Mouse (Mus musculus): Measurements from ENCODE around the gene Ckm. TPM values are rescaled to one million over a fixed set of nuclear protein-coding genes. Genes with fewer than 3 reads are reported as not detected.

Ckm gene
- polyA plus RNA-seq, 1 experiment, result 81.7 TPM

DNA sequence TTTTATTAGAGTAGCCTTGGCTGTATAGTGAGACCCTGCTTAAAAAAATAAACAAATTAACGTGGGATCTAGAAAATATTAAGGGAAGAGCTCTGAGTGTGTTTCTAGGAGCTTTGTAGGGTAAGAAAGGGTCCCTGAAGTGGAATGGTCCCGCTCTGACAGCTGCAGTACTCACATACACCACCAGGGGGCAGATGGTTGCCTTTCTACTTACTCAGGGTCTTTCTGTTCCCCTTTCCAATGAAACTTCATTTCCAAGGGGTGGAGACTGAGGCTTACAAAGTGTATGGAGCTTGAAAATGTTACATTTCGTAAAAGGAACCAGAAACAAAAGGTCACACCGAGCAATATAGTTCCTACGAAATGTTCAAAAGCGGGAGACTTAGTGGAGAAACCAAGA is 56.9 kb downstream of the Ckm start:
- WGBS, result 20% methylated on average over 6 of the region's 6 CpGs

DNA sequence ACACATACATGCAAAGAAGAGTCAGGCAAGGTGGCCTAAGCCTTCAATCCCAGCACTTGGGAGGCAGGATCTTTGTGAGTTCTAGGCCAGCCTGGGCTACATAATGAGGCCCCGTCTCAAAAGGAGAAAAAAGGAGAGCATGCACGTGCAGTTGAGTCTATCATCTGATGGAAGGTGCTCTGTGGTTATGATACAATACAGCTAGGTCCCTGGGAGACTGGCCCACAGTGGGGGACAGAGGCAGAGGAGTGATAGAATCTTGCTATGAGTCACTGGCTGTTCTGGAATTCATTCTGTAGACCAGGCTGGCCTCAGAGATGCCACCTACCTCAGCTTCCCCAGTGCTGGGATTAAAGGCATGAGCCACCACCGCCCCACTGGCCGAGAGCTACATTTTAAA is 57.9 kb downstream of the Ckm start:
- no peak for DNase-seq (ENCODE audit: low read depth, low spot score)
- WGBS, result 82% methylated on average over 4 of the region's 4 CpGs

More for the DNA sequence above, 56.9 kb downstream of the Ckm start:
- no peak for DNase-seq (ENCODE audit: low read depth, low spot score)

- 49% methylated on average over 6 of the region's 6 CpGs for WGBS
- DNase-seq (ENCODE audit: low read depth, low spot score), result no peak
Measured at GRCm38 (mm10) chr7:19462884-19463381, 58.4 kb downstream of the Ckm start, which contains the start of gene Exoc3l2. Gene Exoc3l2, plus strand, starts transcription at chr7:19463331.

- DNase-seq (ENCODE audit: low read depth, low spot score), result no peak
- WGBS, result 28% methylated on average over 22 of the region's 22 CpGs
Measured at GRCm38 (mm10) chr7:19464367-19465307, 60.1 kb downstream of the Ckm start.

DNA sequence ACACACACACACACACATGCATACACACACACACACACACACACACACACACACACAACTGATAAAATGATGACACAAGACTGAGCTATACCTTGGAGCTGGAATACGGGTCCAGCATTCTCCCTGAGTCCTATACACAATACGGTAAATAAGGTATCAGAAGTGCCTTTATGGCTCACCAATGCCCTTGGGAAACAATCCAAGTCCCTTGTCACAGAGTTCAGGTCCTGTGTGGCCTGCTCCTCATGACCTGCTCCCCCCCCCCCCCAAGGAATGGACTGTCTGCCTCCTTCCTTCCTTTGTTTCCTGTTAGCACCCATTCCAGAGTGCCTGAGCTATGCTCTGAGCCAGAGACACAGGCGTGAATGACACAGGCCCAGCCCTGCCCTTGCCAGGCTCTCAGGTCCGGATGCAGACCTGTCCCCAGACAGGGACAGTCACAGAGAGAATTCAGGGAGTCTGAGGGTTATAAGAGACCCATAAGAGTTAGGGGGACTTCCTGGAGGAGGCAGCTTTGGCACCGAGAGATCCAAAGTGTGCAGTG is 62.1 kb downstream of the Ckm start:
- 49% methylated on average over 5 of the region's 5 CpGs for WGBS
- no peak for DNase-seq (ENCODE audit: low read depth, low spot score)

GRCm38 (mm10) chr7:19467638-19468037 is 63.1 kb downstream of the Ckm start:
- no peak for DNase-seq (ENCODE audit: low read depth, low spot score)
- WGBS, result 20% methylated on average over 6 of the region's 6 CpGs

- 61% methylated on average over 12 of the region's 12 CpGs for WGBS
- no peak for DNase-seq (ENCODE audit: low read depth, low spot score)
Measured at GRCm38 (mm10) chr7:19468279-19468678, 63.7 kb downstream of the Ckm start.

DNA sequence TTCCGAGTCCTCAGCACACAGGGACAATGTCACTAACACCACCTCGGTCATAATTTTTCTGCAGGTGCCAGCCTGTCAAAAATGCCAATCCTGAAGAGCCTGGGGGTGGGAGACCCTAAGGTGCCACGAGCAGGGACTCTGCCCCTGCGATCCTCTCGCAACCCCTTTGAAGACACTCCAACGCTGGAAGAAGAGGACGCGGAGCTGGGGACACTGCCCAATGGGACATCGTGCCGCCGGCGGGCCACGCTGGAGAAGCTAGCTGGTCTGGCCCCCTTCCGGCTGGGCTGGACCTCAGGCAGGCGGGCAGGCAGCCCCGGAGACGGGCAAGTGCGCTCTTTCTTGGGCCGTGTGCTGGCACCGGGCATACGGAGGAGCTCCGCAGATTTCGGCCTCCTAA is 64.8 kb downstream of the Ckm start:
- 34% methylated on average over 23 of the region's 23 CpGs for WGBS
- DNase-seq (ENCODE audit: low read depth, low spot score), result no peak

DNA sequence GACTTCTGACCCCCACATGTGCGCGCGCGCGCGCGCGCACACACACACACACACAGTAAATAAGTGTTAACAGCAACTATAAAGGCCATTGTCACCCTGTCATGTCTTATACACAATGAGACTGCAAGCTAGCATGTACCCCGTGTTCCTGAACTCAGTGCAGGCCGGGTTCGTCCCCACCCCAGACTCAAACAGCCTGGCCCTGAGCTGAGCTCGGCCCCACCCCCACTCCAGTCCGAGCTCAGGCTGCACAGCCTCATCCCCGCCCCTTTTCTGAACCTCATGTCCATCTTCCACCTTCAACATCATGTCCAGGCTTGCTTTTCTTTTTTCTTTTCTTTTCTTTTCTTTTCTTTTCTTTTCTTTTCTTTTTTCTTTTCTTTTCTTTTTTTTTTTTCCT is 65.7 kb downstream of the Ckm start:
- DNase-seq (ENCODE audit: low read depth, low spot score), result no peak
- WGBS, result 31% methylated on average over 14 of the region's 14 CpGs

GRCm38 (mm10) chr7:19472403-19472802 is 67.8 kb downstream of the Ckm start:
- 43% methylated on average over 4 of the region's 4 CpGs for WGBS
- DNase-seq (ENCODE audit: low read depth, low spot score), result no peak

Other genes starting within 250 kb of the Ckm start
- gene Gipr, start 238.6 kb upstream of the Ckm start, polyA plus RNA-seq (2012; rRNA removed), result 0.67 and 0.68 TPM in 2 replicates
- 16.7 and 19.6 TPM in 2 replicates for gene Eml2, start 228.4 kb upstream of the Ckm start, polyA plus RNA-seq (2012; rRNA removed)
- 3.2 TPM in 2 replicates for gene Gpr4, start 192.2 kb upstream of the Ckm start, polyA plus RNA-seq (2012; rRNA removed)
- gene Opa3, start 176.4 kb upstream of the Ckm start, polyA plus RNA-seq (2012; rRNA removed), result 33.6 and 36.3 TPM in 2 replicates
- gene Vasp, start 133.0 kb upstream of the Ckm start, polyA plus RNA-seq (2012; rRNA removed), result 241 and 341 TPM in 2 replicates
- 0.33 and 1.3 TPM in 2 replicates for gene Ppm1n, start 124.7 kb upstream of the Ckm start, polyA plus RNA-seq (2012; rRNA removed)
- 12.7 and 18.9 TPM in 2 replicates for gene Rtn2, start 122.2 kb upstream of the Ckm start, polyA plus RNA-seq (2012; rRNA removed)
- gene Fosb, start 94.7 kb upstream of the Ckm start, polyA plus RNA-seq (2012; rRNA removed), result 1.4 and 6.2 TPM in 2 replicates
- 26.9 and 31.2 TPM in 2 replicates for gene Ercc1, start 60.0 kb upstream of the Ckm start, polyA plus RNA-seq (2012; rRNA removed)
- 3.2 and 4.1 TPM in 2 replicates for gene Cd3eap, start 45.3 kb upstream of the Ckm start, polyA plus RNA-seq (2012; rRNA removed)
- 4.8 and 5.7 TPM in 2 replicates for gene Ppp1r13l, start 45.0 kb upstream of the Ckm start, polyA plus RNA-seq (2012; rRNA removed)
- 28.7 and 36.5 TPM in 2 replicates for gene Ercc2, start 22.8 kb upstream of the Ckm start, polyA plus RNA-seq (2012; rRNA removed)
- 1.2 and 2.0 TPM in 2 replicates for gene Klc3, start 672 bp upstream of the Ckm start, polyA plus RNA-seq (2012; rRNA removed)
- gene Mark4, start 54.0 kb downstream of the Ckm start, polyA plus RNA-seq (2012; rRNA removed), result 7.1 and 10.7 TPM in 2 replicates
- 6.0 and 6.6 TPM in 2 replicates for gene Exoc3l2, start 58.6 kb downstream of the Ckm start, polyA plus RNA-seq (2012; rRNA removed)
- gene Bloc1s3, start 103.6 kb downstream of the Ckm start, polyA plus RNA-seq (2012; rRNA removed), result 8.3 and 11.1 TPM in 2 replicates
- 106 and 108 TPM in 2 replicates for gene Trappc6a, start 103.6 kb downstream of the Ckm start, polyA plus RNA-seq (2012; rRNA removed)
- gene Nkpd1, start 113.1 kb downstream of the Ckm start, polyA plus RNA-seq (2012; rRNA removed), result 0.19 and 0.21 TPM in 2 replicates
- 77.1 and 78.1 TPM in 2 replicates for gene Ppp1r37, start 158.3 kb downstream of the Ckm start, polyA plus RNA-seq (2012; rRNA removed)
- 2.5 and 4.2 TPM in 2 replicates for gene Zfp296, start 172.5 kb downstream of the Ckm start, polyA plus RNA-seq (2012; rRNA removed)
- gene Gemin7, start 172.8 kb downstream of the Ckm start, polyA plus RNA-seq (2012; rRNA removed), result 95.0 and 95.2 TPM in 2 replicates
- 39.5 and 76.8 TPM in 2 replicates for gene Clasrp, start 199.7 kb downstream of the Ckm start, polyA plus RNA-seq (2012; rRNA removed)
- gene Relb, start 224.7 kb downstream of the Ckm start, polyA plus RNA-seq (2012; rRNA removed), result 76.0 and 88.5 TPM in 2 replicates